Mouse (Mus musculus) liver, adult 2 months (tissue): ENCODE measurements around the gene Kirrel3.

ENCODE experiments used
- CTCF ChIP-seq: fragments of 200-500 bp; IDR thresholded peaks from 2 replicates; pipeline ENCODE4 v1.5.1; 2011; ENCODE audit warnings: low read depth, low read length, control low read depth
- POLR2A ChIP-seq: fragments of 200-500 bp; IDR thresholded peaks from 2 replicates; pipeline ENCODE4 v1.6.1; 2011; ENCODE audit warnings: low read length, control low read depth; ENCODE audit not compliant: insufficient read depth; ENCODE audit errors: extremely low read depth

GRCm38 (mm10) chr9:34964172-34965040 lies 478.7 kb downstream of the Kirrel3 start:
- TF ChIP-seq CTCF = no peak
- no peak for TF ChIP-seq POLR2A
